Mouse (Mus musculus) right cerebral cortex, adult 18-20 months (tissue): Measurements from ENCODE around the gene Kcmf1.
"Not testable (repeated sequence)": the region's sequence is repeated elsewhere in the genome, so short reads cannot be mapped to it uniquely, and the experiment has no call there.

Experiments used
- DNase-seq: peaks from one replicate; pipeline ENCODE4 v3.0.0; 2022; ENCODE audit warnings: mixed read lengths

The Kcmf1 gene

GRCm38 (mm10) chr6:72840867-72841780 is 58.7 kb downstream of the Kcmf1 start:
- no peak for DNase-seq

GRCm38 (mm10) chr6:72837756-72838155 is 62.0 kb downstream of the Kcmf1 start:
- DNase-seq, result no peak

- no peak for DNase-seq
Measured at GRCm38 (mm10) chr6:72834518-72834917, 65.3 kb downstream of the Kcmf1 start.

- no peak for DNase-seq
Measured at GRCm38 (mm10) chr6:72831858-72832257, 67.9 kb downstream of the Kcmf1 start.

GRCm38 (mm10) chr6:72831276-72831675 is 68.5 kb downstream of the Kcmf1 start:
- DNase-seq, result no peak

GRCm38 (mm10) chr6:72828857-72829256 is 70.9 kb downstream of the Kcmf1 start:
- no peak for DNase-seq

- not testable (repeated sequence) for DNase-seq
Measured at GRCm38 (mm10) chr6:72828037-72828436, 71.7 kb downstream of the Kcmf1 start.

GRCm38 (mm10) chr6:72825762-72826161 is 74.0 kb downstream of the Kcmf1 start:
- no peak for DNase-seq

GRCm38 (mm10) chr6:72824971-72825737 is 74.6 kb downstream of the Kcmf1 start:
- no peak for DNase-seq

- no peak for DNase-seq
Measured at GRCm38 (mm10) chr6:72813456-72813855, 86.3 kb downstream of the Kcmf1 start.

GRCm38 (mm10) chr6:72810248-72810647 is 89.5 kb downstream of the Kcmf1 start:
- no peak for DNase-seq

- no peak for DNase-seq
Measured at GRCm38 (mm10) chr6:72809522-72810149, 90.1 kb downstream of the Kcmf1 start.

- no peak for DNase-seq
Measured at GRCm38 (mm10) chr6:72808342-72808741, 91.4 kb downstream of the Kcmf1 start.

GRCm38 (mm10) chr6:72803669-72804068 is 96.1 kb downstream of the Kcmf1 start:
- DNase-seq, result no peak

GRCm38 (mm10) chr6:72802119-72802518 is 97.7 kb downstream of the Kcmf1 start:
- no peak for DNase-seq

- DNase-seq, result no peak
Measured at GRCm38 (mm10) chr6:72800641-72801040, 99.1 kb downstream of the Kcmf1 start.

- no peak for DNase-seq
Measured at GRCm38 (mm10) chr6:72797763-72798162, 102.0 kb downstream of the Kcmf1 start.

GRCm38 (mm10) chr6:72795444-72795843 is 104.3 kb downstream of the Kcmf1 start:
- DNase-seq, result no peak

GRCm38 (mm10) chr6:72794870-72795269 is 104.9 kb downstream of the Kcmf1 start:
- DNase-seq, result no peak

- DNase-seq, result no peak
Measured at GRCm38 (mm10) chr6:72792641-72793040, 107.1 kb downstream of the Kcmf1 start.
